Mouse (Mus musculus) kidney, adult 10 weeks (tissue): Measurements from ENCODE around the gene Gpr161. TPM values are rescaled to one million over a fixed set of nuclear protein-coding genes. Genes with fewer than 3 reads are reported as not detected.

Experiments
- polyA plus RNA-seq: library from polyadenylated mRNA; stranded (reverse); fragments of 350-450 nt; fragmentation: Illumina TruSeq; extraction: RNeasy Lipid Tissue Mini Kit (QIAGEN cat#74804); gene quantifications from one replicate; pipeline ENCODE4 v1.2.3, GENCODE M21; 2014; ENCODE audit warnings: low read depth, low replicate concordance

The Gpr161 gene
- 1.1 TPM for polyA plus RNA-seq

GRCm38 (mm10) chr1:165295489-165295888 is at the start of gene Gpr161:
Gene Gpr161, plus strand, starts transcription at chr1:165295789.

Other genes starting within 250 kb of the Gpr161 start
- not detected for gene Tbx19, start 135.0 kb upstream of the Gpr161 start, polyA plus RNA-seq
- 49.0 TPM for gene Sft2d2, start 101.4 kb upstream of the Gpr161 start, polyA plus RNA-seq
- gene Tiprl, start 58.8 kb upstream of the Gpr161 start, polyA plus RNA-seq: 108 TPM
- gene Dcaf6, start 164.7 kb downstream of the Gpr161 start, polyA plus RNA-seq: 57.8 TPM
- gene Mpc2, start 164.8 kb downstream of the Gpr161 start, polyA plus RNA-seq: 1,574 TPM
- 0.32 TPM for gene Adcy10, start 189.4 kb downstream of the Gpr161 start, polyA plus RNA-seq